Mouse (Mus musculus): ENCODE data around the gene Nit1.
"Not testable (repeated sequence)": the region's sequence is repeated elsewhere in the genome, so short reads cannot be mapped to it uniquely, and the experiment has no call there.

The Nit1 gene

GRCm38 (mm10) chr1:171349210-171349609 lies 3.8 kb upstream of the Nit1 start:
- no peak for DNase-seq (ENCODE audit: low spot score in 2 of 2)

GRCm38 (mm10) chr1:171348665-171349064 lies 3.2 kb upstream of the Nit1 start:
- no peak for DNase-seq (ENCODE audit: low spot score in 2 of 2)

DNA sequence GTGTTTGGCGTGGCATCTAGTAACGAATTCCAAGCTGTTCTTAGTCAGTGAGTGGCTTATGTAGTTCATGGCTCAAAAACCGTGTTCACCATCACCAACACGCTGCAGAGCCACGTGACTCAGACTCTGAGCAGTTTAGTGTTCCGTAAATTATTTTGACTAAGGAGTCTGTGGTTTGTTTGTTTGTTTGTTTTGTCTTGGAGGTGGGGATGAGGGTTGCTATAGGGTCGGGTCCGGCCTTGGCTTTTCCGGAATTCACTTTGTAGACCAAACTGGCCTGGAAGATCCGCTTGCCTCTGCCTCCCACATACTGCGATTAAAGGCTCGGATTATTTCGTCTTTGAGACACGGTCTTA lies 627 bp upstream of the Nit1 start:
- no peak for DNase-seq (ENCODE audit: low spot score in 2 of 2)

- no peak for DNase-seq (ENCODE audit: low spot score in 2 of 2)
Measured at GRCm38 (mm10) chr1:171344715-171345114, 731 bp downstream of the Nit1 start.

DNA sequence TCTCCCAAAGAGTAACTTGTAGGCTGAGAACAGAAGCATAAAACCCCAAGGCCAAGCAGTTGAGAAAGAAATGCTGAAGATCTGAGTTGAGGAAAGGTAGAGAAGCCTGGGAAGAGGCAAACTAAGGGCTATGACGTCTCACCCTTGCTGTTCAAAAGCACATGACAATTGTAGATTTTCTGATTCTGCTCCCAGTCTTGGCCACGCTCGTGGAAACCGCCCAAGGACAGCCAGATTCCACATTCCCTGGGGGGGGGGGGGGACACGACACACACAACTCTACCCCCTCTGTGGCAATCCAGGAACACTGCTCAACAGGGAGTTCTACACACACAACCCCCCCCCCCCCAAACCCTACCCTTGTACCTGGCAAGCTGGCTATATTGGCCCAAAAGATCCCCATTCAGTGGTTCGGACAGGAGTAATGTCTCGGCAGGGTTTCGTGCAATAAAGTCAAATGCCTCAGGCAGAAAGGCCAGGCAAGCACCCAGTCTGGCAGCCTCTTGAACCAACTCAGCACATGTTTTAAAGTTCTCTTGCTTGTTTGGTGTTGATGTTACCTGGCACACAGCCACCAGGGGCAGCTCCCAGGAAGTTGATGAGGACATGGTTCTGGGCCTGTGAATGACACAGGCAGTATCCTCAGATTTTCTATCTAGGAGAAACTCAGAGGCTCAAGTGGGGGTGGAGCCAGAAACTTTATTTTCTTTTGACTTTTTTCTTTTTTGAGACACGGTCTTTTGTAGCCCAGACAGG lies 1.3 kb downstream of the Nit1 start:
- DNase-seq (ENCODE audit: low spot score in 2 of 2), result no peak

GRCm38 (mm10) chr1:171342262-171343207 lies 2.9 kb downstream of the Nit1 start:
- no peak for DNase-seq (ENCODE audit: low spot score in 2 of 2)

- no peak for DNase-seq (ENCODE audit: low spot score in 2 of 2)
Measured at GRCm38 (mm10) chr1:171330216-171330560, 15.3 kb downstream of the Nit1 start.

- DNase-seq (ENCODE audit: low spot score in 2 of 2), result no peak
Measured at GRCm38 (mm10) chr1:171329433-171330215, 15.8 kb downstream of the Nit1 start.

- peak; percentile 87 to 88 for DNase-seq (ENCODE audit: low spot score in 2 of 2)
Measured at GRCm38 (mm10) chr1:171328839-171329432, 16.5 kb downstream of the Nit1 start, which contains the start of gene Dedd. Gene Dedd (plus strand): TSS chr1:171329145.

- no peak for DNase-seq (ENCODE audit: low spot score in 2 of 2)
Measured at GRCm38 (mm10) chr1:171328244-171328643, 17.2 kb downstream of the Nit1 start.

DNA sequence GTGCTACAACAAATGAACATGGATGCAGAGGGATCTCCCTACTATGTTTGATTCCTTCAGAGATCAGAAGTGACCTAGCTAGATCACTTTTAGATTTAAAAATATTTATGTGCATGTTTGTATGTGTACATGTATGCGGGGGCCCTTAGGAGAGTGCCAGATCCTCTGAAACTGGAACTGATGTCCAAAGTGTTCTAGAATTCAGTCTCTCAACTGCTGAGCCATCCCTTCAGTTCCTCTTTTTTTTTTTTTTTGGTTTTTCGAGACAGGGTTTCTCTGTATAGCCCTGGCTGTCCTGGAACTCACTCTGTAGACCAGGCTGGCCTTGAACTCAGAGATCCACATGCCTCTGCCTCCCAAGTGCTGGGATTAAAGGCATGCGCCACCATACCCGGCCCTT lies 18.9 kb downstream of the Nit1 start:
- not testable (repeated sequence) for DNase-seq (ENCODE audit: low spot score in 2 of 2)

DNA sequence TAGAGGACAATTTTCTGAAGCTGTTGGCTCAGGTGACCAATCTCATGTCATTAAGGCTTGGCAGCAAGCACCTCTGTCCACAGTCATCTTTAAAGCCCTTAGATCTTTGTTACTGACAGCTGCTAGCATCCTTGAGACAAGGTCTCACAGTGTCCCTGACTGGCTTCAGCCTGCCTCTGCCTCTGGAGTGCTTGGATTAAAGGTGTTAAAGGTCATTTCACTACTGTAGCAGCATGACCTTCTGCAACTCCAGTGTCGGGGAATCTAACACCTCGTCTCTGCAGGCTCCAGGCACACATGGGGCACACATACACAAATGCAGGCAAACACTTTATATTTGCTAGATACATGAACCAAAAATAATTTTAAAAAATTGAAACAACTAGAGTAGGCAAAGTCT lies 19.9 kb downstream of the Nit1 start:
- no peak for DNase-seq (ENCODE audit: low spot score in 2 of 2)

DNA sequence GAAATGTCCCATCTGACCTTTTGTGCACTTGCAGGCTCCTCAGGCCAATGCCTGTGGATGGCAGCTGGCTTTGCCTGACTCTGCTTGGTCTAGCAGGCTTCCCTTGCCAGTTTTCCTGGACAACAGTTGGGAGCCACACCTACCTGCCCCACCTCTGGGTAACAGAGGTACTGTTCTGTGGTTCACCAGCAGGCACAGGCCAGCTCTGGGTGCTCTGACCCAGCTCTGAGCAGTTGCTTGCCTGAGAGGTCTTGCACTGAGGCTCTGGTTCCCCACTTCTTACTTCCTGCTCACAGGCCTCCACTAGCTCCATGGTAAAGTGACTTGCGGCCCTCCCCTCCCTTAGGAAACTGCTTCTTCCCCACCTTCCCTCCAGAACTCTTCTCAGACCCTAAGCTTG lies 23.4 kb downstream of the Nit1 start:
- no peak for DNase-seq (ENCODE audit: low spot score in 2 of 2)

DNA sequence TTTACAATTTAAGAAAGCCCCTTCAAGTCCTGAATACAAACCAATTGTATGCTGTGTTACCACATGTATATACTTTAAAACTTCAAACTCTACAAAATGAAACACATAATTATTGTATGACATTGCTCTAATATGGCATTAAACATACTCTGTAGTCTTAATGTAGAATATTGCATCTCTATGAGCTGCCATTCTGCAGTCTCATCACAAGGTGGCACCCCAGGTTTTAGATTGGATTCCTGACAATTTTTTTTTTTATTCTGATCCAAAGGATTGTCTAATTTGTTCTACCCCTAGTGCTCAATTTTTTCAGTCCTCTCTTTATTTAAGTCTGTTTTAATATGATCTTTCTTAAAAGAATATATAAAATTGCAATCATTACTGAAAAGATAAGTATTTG lies 24.0 kb downstream of the Nit1 start:
- no peak for DNase-seq (ENCODE audit: low spot score in 2 of 2)

GRCm38 (mm10) chr1:171320151-171320550 lies 25.3 kb downstream of the Nit1 start:
- no peak for DNase-seq (ENCODE audit: low spot score in 2 of 2)

DNA sequence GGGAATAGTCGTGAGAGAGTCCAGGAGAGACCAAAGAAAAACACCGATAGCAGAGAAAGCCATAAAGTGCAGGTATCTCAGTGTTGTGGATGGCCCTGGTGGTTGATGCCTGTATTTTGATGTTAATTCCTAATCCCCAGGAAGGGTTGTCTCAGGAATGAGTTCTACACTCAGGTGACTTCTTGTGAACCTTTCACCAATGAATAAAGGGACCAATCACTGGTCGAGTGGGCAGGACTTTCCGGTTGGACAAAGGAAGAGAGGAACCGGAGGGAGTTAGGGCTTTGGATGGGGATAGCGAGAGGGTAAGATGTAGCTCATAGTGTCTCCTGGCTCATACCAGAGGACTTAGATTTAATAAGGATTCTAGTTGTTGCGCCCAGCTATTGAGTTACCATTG lies 25.7 kb downstream of the Nit1 start:
- DNase-seq (ENCODE audit: low spot score in 2 of 2), result no peak

DNA sequence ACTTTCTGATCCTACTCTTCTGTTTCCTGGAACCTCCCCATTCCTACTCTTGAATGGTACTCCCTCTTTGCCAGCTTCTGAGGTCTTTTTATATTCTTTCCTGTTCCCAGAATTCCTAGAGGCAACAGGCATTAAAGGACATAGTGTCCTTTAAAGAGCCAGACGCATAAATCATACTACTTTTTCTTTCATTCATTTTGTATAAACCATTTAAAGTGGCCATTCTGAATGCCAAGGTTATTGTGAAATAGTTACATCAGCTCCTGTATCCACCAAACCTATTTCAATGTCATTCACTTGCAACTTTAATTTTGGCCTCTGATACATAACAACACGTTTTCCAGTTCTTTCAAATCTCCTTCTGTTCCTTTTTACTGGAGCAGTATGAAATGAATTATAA lies 36.1 kb downstream of the Nit1 start:
- DNase-seq (ENCODE audit: low spot score in 2 of 2), result no peak

- DNase-seq (ENCODE audit: low spot score in 2 of 2), result not testable (repeated sequence)
Measured at GRCm38 (mm10) chr1:171306157-171306556, 39.3 kb downstream of the Nit1 start.

- no peak for DNase-seq (ENCODE audit: low spot score in 2 of 2)
Measured at GRCm38 (mm10) chr1:171298226-171298625, 47.2 kb downstream of the Nit1 start.

GRCm38 (mm10) chr1:171295063-171295402 lies 50.4 kb downstream of the Nit1 start:
- no peak for DNase-seq (ENCODE audit: low spot score in 2 of 2)

- peak; percentile 81 to 86 for DNase-seq (ENCODE audit: low spot score in 2 of 2)
Measured at GRCm38 (mm10) chr1:171294298-171295062, 51.0 kb downstream of the Nit1 start, which contains the start of gene Ufc1. Gene Ufc1 (minus strand): TSS chr1:171295024.

Data from urinary bladder, adult 18-20 months (tissue).